Mouse (Mus musculus) R1 (cell line): ENCODE measurements around the gene Gm10147.
"Not testable (repeated sequence)": the region's sequence is repeated elsewhere in the genome, so short reads cannot be mapped to it uniquely, and the experiment has no call there.

Experiments used
- DNase-seq: peaks from one replicate; pipeline ENCODE4 v3.0.0-alpha.2; 2018; ENCODE audit warnings: low read depth, low spot score

The Gm10147 gene

GRCm38 (mm10) chrX:28607742-28608141 is at the start of gene Gm10147:
Gene Gm10147, minus strand, starts transcription at chrX:28607842.
- not testable (repeated sequence) for DNase-seq
